Mouse (Mus musculus) liver, postnatal 0 days (tissue): Measurements from ENCODE around the gene Samd8.

Experiments used
- CTCF ChIP-seq: sonication (generic); IDR thresholded peaks from 2 replicates; pipeline ENCODE4 v1.5.1; 2016; ENCODE audit warnings: antibody characterized with exemption, low read depth
- EP300 ChIP-seq: IDR thresholded peaks from 2 replicates; pipeline ENCODE4 v1.6.1; 2016; ENCODE audit warnings: antibody characterized with exemption, low read depth, mild to moderate bottlenecking

GRCm38 (mm10) chr14:21806631-21807160, 56.4 kb downstream of the Samd8 start:
- TF ChIP-seq CTCF (no peak), EP300 (peak; percentile 36; the same call in 1 of the 2 replicates)
